Mouse (Mus musculus): ENCODE results near the gene Iqcb1. TPM values are rescaled to one million over a fixed set of nuclear protein-coding genes. Genes with fewer than 3 reads are reported as not detected.

Gene Iqcb1
- polyA plus RNA-seq (2015; fragmentation: Nextera tagmentation; extraction: Ambion mirVana): 60.6 and 65.1 TPM in 2 replicates

DNA sequence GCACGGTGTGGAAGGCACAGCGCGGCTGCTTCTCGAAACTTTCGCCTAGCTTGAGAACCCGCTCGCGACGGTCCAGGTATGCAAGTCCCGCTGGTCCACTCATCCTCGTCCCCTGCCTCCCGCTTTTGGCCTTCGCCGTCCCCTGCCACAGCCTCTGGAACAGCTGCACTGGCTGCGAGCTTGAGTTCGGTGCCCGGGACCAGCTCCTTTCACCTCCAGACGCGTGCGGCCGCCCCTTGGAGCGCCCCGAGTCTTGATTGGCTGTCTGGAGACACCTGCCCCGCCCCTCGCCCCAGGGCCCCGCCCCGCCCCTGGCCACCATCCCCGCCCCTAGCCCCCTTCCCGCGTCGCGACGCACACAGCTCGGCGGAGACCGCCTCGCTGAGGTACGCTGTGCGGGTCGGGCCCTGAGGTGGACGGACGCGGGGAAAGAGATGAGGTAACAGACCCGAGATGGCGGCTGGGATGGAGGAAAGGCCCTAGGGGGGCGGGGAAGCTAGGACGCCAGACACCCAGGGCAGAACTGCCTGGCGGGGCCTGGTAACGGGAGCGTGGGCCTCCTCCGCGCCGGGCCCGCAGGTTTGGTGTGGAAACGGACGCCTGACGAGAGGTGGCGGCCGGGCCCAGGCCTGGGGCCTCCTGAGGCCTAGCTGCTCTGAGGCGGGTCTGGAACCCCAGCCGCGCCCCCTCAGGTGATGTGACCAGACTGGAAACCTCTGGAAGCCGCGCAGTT is at the start of gene Iqcb1:
Gene Iqcb1 (plus strand): TSS at position 332 of the 733 bp plus-strand sequence.
- peak within 1 kb of the TSS; percentile 82 for H3K4me3 ChIP-seq (ENCODE audit: low read depth, low read length)
- H3K4me1 ChIP-seq (ENCODE audit: control insufficient read depth, insufficient read depth, low read length): peaks cover 18% of the 10 kb centered on the region
- no peaks in the 10 kb centered on the region for H3K9me3 ChIP-seq (replicated peaks; ENCODE audit: control insufficient read depth, low read length, poor library complexity, severe bottlenecking)
- no peaks in the 10 kb centered on the region for H3K36me3 ChIP-seq (ENCODE audit: control insufficient read depth, insufficient read depth, low read length)
- peak within 1 kb of the TSS; percentile 63 for H3K4me2 ChIP-seq (ENCODE audit: low read length)
- peaks cover 3% of the 10 kb centered on the region; the same call in 1 of the 2 replicates for H3K27me3 ChIP-seq (ENCODE audit: control insufficient read depth, insufficient read depth, low read depth, low read length)
- peak within 1 kb of the TSS; percentile 91 for H3K9ac ChIP-seq (ENCODE audit: low read depth, low read length)
- under 1% methylated on average over 62 of the region's 64 CpGs for WGBS
- H3K27ac ChIP-seq (ENCODE audit: low read length): peak within 1 kb of the TSS; percentile 75
- ATAC-seq: peak; percentile 99

DNA sequence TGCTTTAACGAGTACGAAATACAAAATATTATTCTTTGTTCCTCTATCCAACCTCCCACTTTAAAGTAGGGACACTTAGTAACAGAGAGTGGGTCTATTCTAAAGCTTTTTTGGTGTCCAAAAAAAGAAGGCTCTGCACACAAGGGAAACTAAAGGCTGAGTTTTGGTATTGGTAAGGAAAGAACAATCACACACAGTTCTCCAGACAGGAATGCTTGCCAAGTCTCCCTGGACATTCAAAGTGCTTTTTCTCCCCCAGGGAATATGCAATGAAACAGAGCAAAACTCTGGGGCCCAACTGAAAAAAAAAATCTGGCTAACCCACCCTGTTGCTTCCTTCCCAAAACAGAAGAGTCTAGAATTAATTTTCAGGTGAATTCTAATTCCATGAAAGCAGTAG is 44.0 kb upstream of the Iqcb1 start:
- peak overlapping the region; percentile 1 for H3K27ac ChIP-seq (ENCODE audit: low read length)
- H3K4me2 ChIP-seq (ENCODE audit: low read length): no peak overlapping the region
- H3K4me1 ChIP-seq (ENCODE audit: control insufficient read depth, insufficient read depth, low read length): peaks cover 2% of the 10 kb centered on the region; the same call in 1 of the 2 replicates
- peak overlapping the region; percentile 1; the same call in 1 of the 2 replicates for H3K4me3 ChIP-seq (ENCODE audit: low read depth, low read length)
- no peak overlapping the region for H3K9ac ChIP-seq (ENCODE audit: low read depth, low read length)
- H3K27me3 ChIP-seq (ENCODE audit: control insufficient read depth, insufficient read depth, low read depth, low read length): no peaks in the 10 kb centered on the region
- no peaks in the 10 kb centered on the region for H3K36me3 ChIP-seq (ENCODE audit: control insufficient read depth, insufficient read depth, low read length)
- H3K9me3 ChIP-seq (replicated peaks; ENCODE audit: control insufficient read depth, low read length, poor library complexity, severe bottlenecking): no peaks in the 10 kb centered on the region
- no peak for ATAC-seq
- 82% methylated on average over 2 of the region's 2 CpGs for WGBS

DNA sequence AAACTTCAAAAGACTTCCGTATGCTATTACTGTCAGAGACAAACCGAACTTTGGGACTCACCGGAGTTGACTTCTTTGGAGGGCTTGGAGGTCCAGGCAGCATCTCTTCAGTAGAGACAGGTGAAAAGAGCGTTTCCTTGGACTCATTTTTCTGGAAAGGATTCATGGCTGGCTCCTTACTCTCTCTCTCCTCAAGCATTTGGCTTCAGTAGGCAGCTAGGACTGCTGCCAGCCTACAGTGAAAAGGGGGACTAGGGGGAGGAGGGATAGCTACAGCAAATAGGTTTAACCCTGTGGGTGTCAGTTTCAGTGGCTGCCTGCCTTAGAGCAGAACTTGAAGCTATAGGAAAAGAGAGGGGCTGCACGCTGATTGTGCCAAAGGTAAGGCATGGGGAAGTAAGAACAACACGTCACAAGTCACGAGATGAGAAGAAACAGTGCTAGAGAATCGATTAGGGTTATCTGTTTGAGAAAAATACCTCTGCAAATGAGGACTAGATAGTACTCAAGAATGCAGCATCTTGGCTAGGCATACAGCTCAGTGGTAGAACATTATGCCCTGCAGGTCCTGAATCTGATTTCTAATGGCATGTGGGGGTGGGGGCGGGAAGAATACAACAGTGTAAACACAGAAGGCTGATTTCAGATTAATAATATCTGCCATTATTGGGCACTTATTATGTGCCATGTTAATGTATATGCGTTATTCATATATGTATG is 43.4 kb upstream of the Iqcb1 start, which contains the start of gene Slc15a2:
Gene Slc15a2 (minus strand): TSS at position 369 of the 720 bp plus-strand sequence.
- Histone ChIP-seq H3K9ac (ENCODE audit: low read depth, low read length) (no peak within 1 kb of the TSS), H3K27me3 (ENCODE audit: control insufficient read depth, insufficient read depth, low read depth, low read length) (no peaks in the 10 kb centered on the region), H3K9me3 (replicated peaks; ENCODE audit: control insufficient read depth, low read length, poor library complexity, severe bottlenecking) (no peaks in the 10 kb centered on the region), H3K4me2 (ENCODE audit: low read length) (no peak within 1 kb of the TSS), H3K4me1 (ENCODE audit: control insufficient read depth, insufficient read depth, low read length) (peaks cover 2% of the 10 kb centered on the region; the same call in 1 of the 2 replicates), H3K4me3 (ENCODE audit: low read depth, low read length) (peak within 1 kb of the TSS; percentile 1; the same call in 1 of the 2 replicates), H3K36me3 (ENCODE audit: control insufficient read depth, insufficient read depth, low read length) (no peaks in the 10 kb centered on the region), H3K27ac (ENCODE audit: low read length) (peak within 1 kb of the TSS; percentile 1)
- peak; percentile 84 for ATAC-seq
- WGBS: 69% methylated on average over 10 of the region's 10 CpGs

DNA sequence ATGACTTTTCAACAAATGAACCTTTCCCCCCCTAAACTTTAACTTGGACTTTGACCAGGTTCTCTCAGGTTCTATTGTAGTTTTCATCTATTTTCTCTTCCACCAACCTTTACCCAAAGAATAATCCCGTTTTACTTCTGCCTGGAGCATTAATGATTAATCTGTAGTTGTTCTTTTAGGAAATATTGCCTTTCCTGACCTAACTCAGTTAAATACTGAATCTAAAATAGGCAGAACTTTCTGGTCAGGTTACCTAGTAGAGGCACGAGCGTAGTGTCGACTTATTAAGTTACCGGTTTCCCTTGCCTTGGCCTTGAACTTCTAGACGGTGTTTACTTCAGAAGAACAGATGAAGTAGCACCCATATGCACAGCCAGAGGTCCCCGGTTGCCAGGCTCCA is 41.7 kb upstream of the Iqcb1 start:
- no peak overlapping the region for H3K27ac ChIP-seq (ENCODE audit: low read length)
- H3K4me3 ChIP-seq (ENCODE audit: low read depth, low read length): no peak overlapping the region
- H3K4me2 ChIP-seq (ENCODE audit: low read length): no peak overlapping the region
- H3K4me1 ChIP-seq (ENCODE audit: control insufficient read depth, insufficient read depth, low read length): peaks cover 2% of the 10 kb centered on the region; the same call in 1 of the 2 replicates
- ATAC-seq: no peak
- no peaks in the 10 kb centered on the region for H3K9me3 ChIP-seq (replicated peaks; ENCODE audit: control insufficient read depth, low read length, poor library complexity, severe bottlenecking)
- no peaks in the 10 kb centered on the region for H3K27me3 ChIP-seq (ENCODE audit: control insufficient read depth, insufficient read depth, low read depth, low read length)
- H3K36me3 ChIP-seq (ENCODE audit: control insufficient read depth, insufficient read depth, low read length): no peaks in the 10 kb centered on the region
- 92% methylated on average over 7 of the region's 7 CpGs for WGBS
- no peak overlapping the region for H3K9ac ChIP-seq (ENCODE audit: low read depth, low read length)

DNA sequence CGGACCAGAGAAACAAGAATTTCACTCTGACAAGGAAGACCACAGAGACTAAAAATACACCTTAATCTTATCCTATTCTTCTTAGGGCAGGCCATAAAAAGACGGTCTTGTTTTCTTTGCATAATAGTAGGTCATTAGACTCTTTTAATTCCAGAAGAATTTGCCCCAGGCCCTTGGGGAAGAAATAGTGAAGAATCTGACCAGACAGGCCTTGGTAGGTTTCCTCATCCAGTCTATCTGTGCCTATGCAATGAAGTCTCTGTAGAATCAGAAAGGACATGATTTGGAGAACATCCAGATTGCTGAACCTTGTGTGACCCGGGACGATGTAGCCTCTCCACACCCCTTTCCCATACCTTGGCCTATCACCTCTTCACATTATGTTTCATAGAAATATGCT is 38.0 kb upstream of the Iqcb1 start:
- Histone ChIP-seq H3K9ac (ENCODE audit: low read depth, low read length) (no peak overlapping the region), H3K27ac (ENCODE audit: low read length) (no peak overlapping the region), H3K9me3 (replicated peaks; ENCODE audit: control insufficient read depth, low read length, poor library complexity, severe bottlenecking) (no peaks in the 10 kb centered on the region), H3K4me3 (ENCODE audit: low read depth, low read length) (no peak overlapping the region), H3K4me1 (ENCODE audit: control insufficient read depth, insufficient read depth, low read length) (no peaks in the 10 kb centered on the region), H3K36me3 (ENCODE audit: control insufficient read depth, insufficient read depth, low read length) (no peaks in the 10 kb centered on the region), H3K27me3 (ENCODE audit: control insufficient read depth, insufficient read depth, low read depth, low read length) (no peaks in the 10 kb centered on the region), H3K4me2 (ENCODE audit: low read length) (no peak overlapping the region)
- no peak for ATAC-seq
- 93% methylated on average over 4 of the region's 4 CpGs for whole genome bisulfite sequencing

DNA sequence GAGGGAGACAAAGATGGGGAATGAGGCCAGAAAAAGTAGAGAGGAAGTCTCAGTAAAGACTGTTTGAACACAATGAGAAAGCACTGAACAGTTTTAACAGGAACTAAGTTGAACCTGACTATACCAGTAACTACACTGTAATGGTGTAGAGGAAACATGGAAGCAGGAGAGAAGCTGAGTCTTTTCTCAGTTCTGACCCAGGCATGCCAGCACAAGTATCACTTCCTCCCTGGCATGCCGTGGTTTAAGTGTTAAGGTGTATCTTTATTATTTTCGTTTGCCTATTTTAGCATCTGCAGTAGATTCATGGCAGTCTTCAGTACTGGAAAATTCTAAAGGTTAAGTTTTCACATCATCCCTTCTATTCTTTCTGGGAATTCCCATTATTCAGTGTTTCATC is 33.2 kb upstream of the Iqcb1 start:
- 89% methylated on average over 2 of the region's 2 CpGs for WGBS

DNA sequence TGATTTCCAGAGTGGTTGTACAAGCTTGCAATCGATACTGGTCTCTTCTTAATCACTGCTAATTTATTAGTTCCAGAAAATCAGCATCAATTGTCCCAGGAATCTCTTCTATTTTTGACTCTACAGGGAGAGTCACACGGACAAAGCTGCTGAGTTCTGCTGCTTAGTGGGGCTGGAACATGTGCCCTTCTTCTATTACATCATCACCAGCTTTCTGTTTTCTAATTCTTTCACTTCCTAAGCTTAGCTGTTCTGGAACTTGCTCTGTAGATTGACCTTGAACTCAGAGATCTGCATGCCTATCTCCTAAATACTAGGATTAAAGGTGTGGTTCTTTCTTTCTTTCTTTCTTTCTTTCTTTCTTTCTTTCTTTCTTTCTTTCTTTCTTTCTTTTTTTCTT is 29.9 kb upstream of the Iqcb1 start:
- H3K4me1 ChIP-seq (ENCODE audit: control insufficient read depth, insufficient read depth, low read length): no peaks in the 10 kb centered on the region
- no peaks in the 10 kb centered on the region for H3K27me3 ChIP-seq (ENCODE audit: control insufficient read depth, insufficient read depth, low read depth, low read length)
- H3K9me3 ChIP-seq (replicated peaks; ENCODE audit: control insufficient read depth, low read length, poor library complexity, severe bottlenecking): no peaks in the 10 kb centered on the region
- H3K4me3 ChIP-seq (ENCODE audit: low read depth, low read length): no peak overlapping the region
- 84% methylated on average over 2 of the region's 2 CpGs for WGBS
- H3K9ac ChIP-seq (ENCODE audit: low read depth, low read length): no peak overlapping the region
- H3K36me3 ChIP-seq (ENCODE audit: control insufficient read depth, insufficient read depth, low read length): no peaks in the 10 kb centered on the region
- ATAC-seq: no peak
- H3K27ac ChIP-seq (ENCODE audit: low read length): no peak overlapping the region
- no peak overlapping the region for H3K4me2 ChIP-seq (ENCODE audit: low read length)

More for the DNA sequence above, 33.2 kb upstream of the Iqcb1 start:
- Histone ChIP-seq H3K9ac (ENCODE audit: low read depth, low read length) (no peak overlapping the region), H3K4me1 (ENCODE audit: control insufficient read depth, insufficient read depth, low read length) (no peaks in the 10 kb centered on the region), H3K4me2 (ENCODE audit: low read length) (no peak overlapping the region), H3K36me3 (ENCODE audit: control insufficient read depth, insufficient read depth, low read length) (no peaks in the 10 kb centered on the region), H3K9me3 (replicated peaks; ENCODE audit: control insufficient read depth, low read length, poor library complexity, severe bottlenecking) (no peaks in the 10 kb centered on the region), H3K27me3 (ENCODE audit: control insufficient read depth, insufficient read depth, low read depth, low read length) (no peaks in the 10 kb centered on the region), H3K4me3 (ENCODE audit: low read depth, low read length) (no peak overlapping the region), H3K27ac (ENCODE audit: low read length) (no peak overlapping the region)
- no peak for ATAC-seq

DNA sequence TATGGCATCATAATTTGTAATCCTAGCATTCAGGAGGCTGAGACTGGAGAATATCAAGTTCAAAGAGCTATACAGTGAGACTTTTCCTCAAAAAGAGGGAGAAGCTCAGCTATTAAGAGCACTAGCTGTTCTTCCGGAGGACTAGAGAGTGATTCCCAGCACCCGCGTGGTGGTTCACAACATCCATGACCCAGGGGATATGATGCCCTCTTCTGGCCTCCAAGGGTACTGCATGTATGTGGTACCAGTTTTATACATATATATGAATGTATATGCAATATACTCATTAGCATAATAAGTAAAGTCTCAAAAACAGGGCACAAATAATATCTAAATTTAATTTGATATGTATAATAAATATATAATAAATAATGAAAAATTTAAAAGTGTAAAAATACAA is 25.8 kb upstream of the Iqcb1 start:
- WGBS: 95% methylated on average over 3 of the region's 3 CpGs
- no peaks in the 10 kb centered on the region for H3K9me3 ChIP-seq (replicated peaks; ENCODE audit: control insufficient read depth, low read length, poor library complexity, severe bottlenecking)
- H3K9ac ChIP-seq (ENCODE audit: low read depth, low read length): no peak overlapping the region
- no peak overlapping the region for H3K4me2 ChIP-seq (ENCODE audit: low read length)
- ATAC-seq: no peak
- no peak overlapping the region for H3K4me3 ChIP-seq (ENCODE audit: low read depth, low read length)
- H3K36me3 ChIP-seq (ENCODE audit: control insufficient read depth, insufficient read depth, low read length): no peaks in the 10 kb centered on the region
- H3K27me3 ChIP-seq (ENCODE audit: control insufficient read depth, insufficient read depth, low read depth, low read length): no peaks in the 10 kb centered on the region
- H3K27ac ChIP-seq (ENCODE audit: low read length): no peak overlapping the region
- no peaks in the 10 kb centered on the region for H3K4me1 ChIP-seq (ENCODE audit: control insufficient read depth, insufficient read depth, low read length)

DNA sequence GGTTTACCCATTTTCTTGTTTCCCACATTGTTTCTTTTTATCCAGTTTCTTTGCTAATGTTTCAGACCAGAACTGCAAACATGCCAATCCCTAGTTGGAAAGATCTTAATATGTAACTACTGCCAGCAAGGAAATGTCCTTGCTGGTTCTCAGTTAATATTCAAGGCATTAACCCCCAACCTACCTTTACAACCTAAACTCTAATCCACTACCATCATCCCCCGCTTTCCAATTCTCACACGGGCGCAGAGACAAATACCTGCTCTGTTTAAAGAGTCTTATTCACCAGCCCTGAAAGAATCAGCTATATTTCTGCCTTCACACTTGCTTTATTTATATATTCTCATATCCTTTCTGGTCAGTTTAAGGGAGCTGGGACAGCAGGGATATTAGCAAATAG is 19.6 kb upstream of the Iqcb1 start:
- Histone ChIP-seq H3K9ac (ENCODE audit: low read depth, low read length) (no peak overlapping the region), H3K36me3 (ENCODE audit: control insufficient read depth, insufficient read depth, low read length) (no peaks in the 10 kb centered on the region), H3K27ac (ENCODE audit: low read length) (no peak overlapping the region), H3K4me3 (ENCODE audit: low read depth, low read length) (no peak overlapping the region), H3K4me1 (ENCODE audit: control insufficient read depth, insufficient read depth, low read length) (no peaks in the 10 kb centered on the region), H3K27me3 (ENCODE audit: control insufficient read depth, insufficient read depth, low read depth, low read length) (no peaks in the 10 kb centered on the region), H3K9me3 (replicated peaks; ENCODE audit: control insufficient read depth, low read length, poor library complexity, severe bottlenecking) (no peaks in the 10 kb centered on the region), H3K4me2 (ENCODE audit: low read length) (no peak overlapping the region)
- WGBS: 89% methylated on average over 3 of the region's 3 CpGs
- ATAC-seq: no peak

Measured in midbrain, embryonic 16.5 days (tissue).